Comparison of ENCODE assay signal across 18 mouse cellular contexts in genomic region chr15:86354932-86355331, GRCm38 (mm10).
"Had no signal": no experiment of that assay in that cellular context is flagged by ENCODE, and none has a peak within 500 bp of the region (broad histone marks: within the 10 kb centered on the region; RNA-seq: fewer than 3 reads in every experiment).

No protein-coding gene starts in this region.

- DNase-seq: gastrocnemius, adult 2 months; gastrocnemius, postnatal 10 days; gastrocnemius, postnatal 25 days; heart, adult 11 months; heart, adult 2 months; heart, postnatal 14 days; heart, postnatal 36 days; kidney, adult 11 months; kidney, adult 2 months; kidney, adult 9 months; kidney, postnatal 14 days; kidney, postnatal 36 days; layer of hippocampus, adult 9-11 months; left cerebral cortex, postnatal 4 days; liver; liver, embryonic 13.5 days had no signal

- ATAC-seq: hindbrain, postnatal 0 days; intestine, embryonic 16.5 days had no signal
